Mouse (Mus musculus): ENCODE data around the gene Inpp4a. TPM values are rescaled to one million over a fixed set of nuclear protein-coding genes. Genes with fewer than 3 reads are reported as not detected.

The Inpp4a gene
- total RNA-seq, 2 experiments from 2014 or later: 214 to 217 TPM

GRCm38 (mm10) chr1:37430297-37430840 lies 130.7 kb downstream of the Inpp4a start:
- Histone ChIP-seq H3K27ac (peak overlapping the region; percentile 89), H3K4me3 (peak overlapping the region; percentile 87)
- TF ChIP-seq CTCF (IDR thresholded peaks at IDR 0.05): no peak
- intact Hi-C loops (cut with DNase I): loop anchor here (10.0 kb wide), 1 partner anchor 564 kb away; the partner anchor contains the start of genes Eif5b and Txndc9
- no peak for DNase-seq (ENCODE audit: extremely low spot score in 1 of 2, low spot score in 2 of 2)

- Histone ChIP-seq H3K4me3 (no peak overlapping the region), H3K27ac (no peak overlapping the region)
- intact Hi-C loops (cut with DNase I): loop anchor here (10.0 kb wide), 1 partner anchor 558 kb away; the partner anchor contains the start of genes Eif5b and Txndc9
- TF ChIP-seq CTCF (IDR thresholded peaks at IDR 0.05): no peak
- DNase-seq (ENCODE audit: extremely low spot score in 1 of 2, low spot score in 2 of 2): no peak
Measured at GRCm38 (mm10) chr1:37436419-37436818, 136.8 kb downstream of the Inpp4a start.

GRCm38 (mm10) chr1:37442848-37443835 lies 143.5 kb downstream of the Inpp4a start:
- no peak overlapping the region for H3K4me3 ChIP-seq
- H3K27ac ChIP-seq: no peak overlapping the region
- no peak for TF ChIP-seq CTCF (IDR thresholded peaks at IDR 0.05)
- DNase-seq (ENCODE audit: extremely low spot score in 1 of 2, low spot score in 2 of 2): no peak
- intact Hi-C loops (cut with DNase I): no loop called here

- Histone ChIP-seq H3K4me3 (no peak overlapping the region), H3K27ac (no peak overlapping the region)
- intact Hi-C loops (cut with DNase I): loop anchor here (2.0 kb wide), 1 partner anchor 186 kb away; no protein-coding TSS in a partner anchor
- TF ChIP-seq CTCF (IDR thresholded peaks at IDR 0.05): peak; percentile 73
- peak; percentile 32 to 36 for DNase-seq (ENCODE audit: extremely low spot score in 1 of 2, low spot score in 2 of 2)
Measured at GRCm38 (mm10) chr1:37448361-37449095, 148.9 kb downstream of the Inpp4a start.

GRCm38 (mm10) chr1:37451270-37451669 lies 151.6 kb downstream of the Inpp4a start:
- TF ChIP-seq CTCF (IDR thresholded peaks at IDR 0.05): no peak
- DNase-seq (ENCODE audit: extremely low spot score in 1 of 2, low spot score in 2 of 2): peak in 1 of 2 experiments; percentile 27

GRCm38 (mm10) chr1:37457546-37457945 lies 157.9 kb downstream of the Inpp4a start:
- no peak for TF ChIP-seq CTCF (IDR thresholded peaks at IDR 0.05)
- no peak overlapping the region for H3K4me3 ChIP-seq
- no peak overlapping the region for H3K27ac ChIP-seq
- no peak for DNase-seq (ENCODE audit: extremely low spot score in 1 of 2, low spot score in 2 of 2)
- intact Hi-C loops (cut with DNase I): no loop called here

More at GRCm38 (mm10) chr1:37451270-37451669, 151.6 kb downstream of the Inpp4a start:
- Histone ChIP-seq H3K4me3 (no peak overlapping the region), H3K27ac (no peak overlapping the region)
- intact Hi-C loops (cut with DNase I): no loop called here

Other genes starting within 250 kb of the Inpp4a start
- gene Cnga3, start 85.4 kb upstream of the Inpp4a start, total RNA-seq (2021): under 1 TPM; 0.09 to 0.16 TPM
- 10 to 100 TPM; 63.5 to 64.2 TPM for gene Coa5, start 130.2 kb downstream of the Inpp4a start, total RNA-seq (2021)
- 10 to 100 TPM; 55.5 to 59.7 TPM for gene Unc50, start 130.3 kb downstream of the Inpp4a start, total RNA-seq (2021)
- 10 to 100 TPM; 30.1 to 32.2 TPM for gene Mgat4a, start 241.2 kb downstream of the Inpp4a start, total RNA-seq (2021)

Measured in left cerebral cortex, adult 2 months (tissue).